Mouse (Mus musculus): ENCODE results near the gene Cdc25a. TPM values are rescaled to one million over a fixed set of nuclear protein-coding genes. Genes with fewer than 3 reads are reported as not detected.

Cdc25a gene
- total RNA-seq, 2 experiments from 2014 or later: 5.1 to 6.5 TPM

- DNase-seq (ENCODE audit: low spot score in 2 of 2): peak; percentile 98
Observed at GRCm38 (mm10) chr9:109931257-109932171, 56.1 kb downstream of the Cdc25a start, which contains the start of gene Map4. TSS of gene Map4 (plus strand) at chr9:109931460.

DNA sequence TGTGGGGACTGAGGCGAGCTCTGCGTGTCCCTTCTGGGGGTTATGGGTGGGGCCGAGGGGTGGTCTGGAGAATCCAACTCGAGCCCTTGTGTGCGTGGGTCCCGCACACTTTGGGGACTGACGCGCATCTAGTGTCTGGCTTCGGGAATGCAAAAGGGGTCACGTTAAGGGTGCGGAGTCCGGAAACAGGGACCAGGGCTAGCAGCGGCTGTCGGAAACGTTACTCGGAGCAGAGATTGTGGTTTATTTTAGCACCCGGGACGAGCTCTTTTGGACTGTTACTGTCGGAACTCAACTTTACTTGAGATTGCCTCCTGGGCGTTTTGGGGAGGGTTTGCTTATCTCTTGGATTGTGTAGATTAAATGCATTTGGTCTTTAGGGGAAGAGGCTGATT, 57.0 kb downstream of the Cdc25a start:
- DNase-seq (ENCODE audit: low spot score in 2 of 2): no peak

GRCm38 (mm10) chr9:109932756-109933375, 57.5 kb downstream of the Cdc25a start:
- peak; percentile 50 to 51 for DNase-seq (ENCODE audit: low spot score in 2 of 2)

DNA sequence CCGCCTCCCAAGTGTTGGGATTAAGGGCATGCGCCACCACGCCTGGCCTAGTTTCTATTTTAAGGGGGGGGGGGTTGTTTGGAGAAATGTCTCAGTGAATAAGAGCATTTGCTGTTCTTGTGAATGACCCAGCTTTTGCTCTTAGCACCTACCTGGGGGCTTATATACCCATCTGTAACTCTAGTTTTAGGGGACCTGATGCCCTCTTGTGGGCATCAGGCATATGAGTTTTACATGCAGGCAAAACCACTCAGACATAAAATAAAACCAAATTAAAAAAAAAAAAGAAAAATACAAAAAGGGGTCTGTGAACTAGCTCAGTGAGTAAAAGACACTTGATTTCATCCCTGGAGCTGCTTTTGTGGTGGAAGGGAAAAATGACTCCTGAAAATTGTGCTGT, 64.0 kb downstream of the Cdc25a start:
- no peak for DNase-seq (ENCODE audit: low spot score in 2 of 2)

GRCm38 (mm10) chr9:109942796-109943195, 67.4 kb downstream of the Cdc25a start:
- no peak for DNase-seq (ENCODE audit: low spot score in 2 of 2)

Small RNA genes lying within 50 kb of the gene (microRNA-seq; reads per million reads assigned to microRNA genes)
- gene Mir7089: 0 to 0.28 reads per million in 2 experiments

Other genes with a start within 250 kb of the Cdc25a start
- not detected for gene Fbxw24, start 249.5 kb upstream of the Cdc25a start, total RNA-seq (2021)
- not detected for gene Fbxw25, start 210.9 kb upstream of the Cdc25a start, total RNA-seq (2021)
- not detected for gene Fbxw18, start 172.9 kb upstream of the Cdc25a start, total RNA-seq (2021)
- not detected for gene Fbxw26, start 129.5 kb upstream of the Cdc25a start, total RNA-seq (2021)
- gene Fbxw27, start 84.9 kb upstream of the Cdc25a start, total RNA-seq (2021): not detected
- 10 to 100 TPM; 41.9 to 48.8 TPM for gene Spink8, start 63.3 kb upstream of the Cdc25a start, total RNA-seq (2021)
- 10 to 100 TPM in 1 of 2 experiments, 1 to 10 TPM in 1; 9.1 to 10.6 TPM for gene Nme6, start 42.8 kb upstream of the Cdc25a start, total RNA-seq (2021)
- gene Camp, start 26.0 kb upstream of the Cdc25a start, total RNA-seq (2021): not detected
- 100 to 1,000 TPM; 625 to 628 TPM for gene Map4, start 55.9 kb downstream of the Cdc25a start, total RNA-seq (2021)
- 10 to 100 TPM; 65.2 to 65.5 TPM for gene Smarcc1, start 242.1 kb downstream of the Cdc25a start, total RNA-seq (2021)
- gene Dhx30, start 242.3 kb downstream of the Cdc25a start, total RNA-seq (2021): 100 to 1,000 TPM; 129 to 150 TPM